Comparison of ENCODE assay signal across 8 mouse cellular contexts in genomic region chr2:180588736-180589122, GRCm38 (mm10). TPM values are rescaled to one million over a fixed set of nuclear protein-coding genes. Genes with fewer than 3 reads are reported as not detected.
A peak's percentile ranks its signal among the peaks of the same experiment; 100 is the strongest.
DNase-seq lines count a peak whose midpoint lies in the region; ATAC-seq and TF ChIP-seq lines count a peak whose summit lies in the region.

No protein-coding gene starts in this region.

- H3K9me3 ChIP-seq in ES-Bruce4 (replicated peaks; ENCODE audit: control insufficient read depth, insufficient read depth, low read length, poor library complexity, severe bottlenecking) = no peaks in the 10 kb centered on the region
- no peaks in the 10 kb centered on the region for H3K9me3 ChIP-seq in forebrain, embryonic 15.5 days

- no peaks in the 10 kb centered on the region; the same call in 1 of the 2 replicates for H3K36me3 ChIP-seq in heart, adult 2 months (ENCODE audit: control insufficient read depth, insufficient read depth, low read length)
- H3K36me3 ChIP-seq in ES-Bruce4 (ENCODE audit: control insufficient read depth, insufficient read depth, low read length, poor library complexity, severe bottlenecking) = peaks cover 18% of the 10 kb centered on the region
- peaks cover 47% of the 10 kb centered on the region for H3K36me3 ChIP-seq in forebrain, embryonic 15.5 days

- TF ChIP-seq CTCF in heart, adult 2 months (IDR thresholded peaks at IDR 0.05) = no peak
- no peak for TF ChIP-seq CTCF in ES-Bruce4 (IDR thresholded peaks at IDR 0.05; ENCODE audit: low read depth, low read length)

- DNase-seq in heart, adult 2 months = no peak
- no peak for DNase-seq in heart, postnatal 25 days (ENCODE audit: low spot score)
- no peak for DNase-seq in adrenal gland, postnatal 25 days
- DNase-seq in cerebellum, adult 8-10 months = no peak
- DNase-seq in cerebellum, adult 11-12 months = no peak

- TF ChIP-seq EP300 in heart, adult 2 months (IDR thresholded peaks at IDR 0.05; ENCODE audit: insufficient read depth, low read depth, low read length) = no peak
- no peak for TF ChIP-seq EP300 in ES-Bruce4 (IDR thresholded peaks at IDR 0.05; ENCODE audit: insufficient read depth, low read depth, low read length)

- peaks cover 4% of the 10 kb centered on the region; the same call in 1 of the 2 replicates for H3K79me2 ChIP-seq in heart, adult 2 months (replicated peaks; ENCODE audit: control insufficient read depth, insufficient read depth, low read length)

- 45% methylated on average over 6 of the region's 6 CpGs for WGBS in heart, adult 2 months
- 47% methylated on average over 6 of the region's 6 CpGs for WGBS in forebrain, embryonic 15.5 days

- ATAC-seq in forebrain, embryonic 15.5 days (replicated peaks) = peak; percentile 7; the same call in 1 of the 2 replicates
- ATAC-seq in megakaryocyte, adult 5-6 weeks (ENCODE audit: poor library complexity, severe bottlenecking) = peak; percentile 16

- peaks cover 4% of the 10 kb centered on the region for H3K4me1 ChIP-seq in heart, adult 2 months (ENCODE audit: control insufficient read depth, insufficient read depth, low read length)
- H3K4me1 ChIP-seq in ES-Bruce4 (ENCODE audit: control insufficient read depth, insufficient read depth, low read length) = no peaks in the 10 kb centered on the region
- peaks cover 32% of the 10 kb centered on the region for H3K4me1 ChIP-seq in forebrain, embryonic 15.5 days

- H3K27ac ChIP-seq in heart, adult 2 months = peak overlapping the region; percentile 93
- no peak overlapping the region for H3K27ac ChIP-seq in ES-Bruce4 (ENCODE audit: insufficient read depth, low read length)
- peak overlapping the region; percentile 95 for H3K27ac ChIP-seq in forebrain, embryonic 15.5 days (replicated peaks)

- no peaks in the 10 kb centered on the region for H3K27me3 ChIP-seq in heart, adult 2 months (ENCODE audit: control insufficient read depth, insufficient read depth, low read length)
- no peaks in the 10 kb centered on the region for H3K27me3 ChIP-seq in ES-Bruce4 (ENCODE audit: control insufficient read depth, insufficient read depth, low read length, poor library complexity, severe bottlenecking)
- H3K27me3 ChIP-seq in forebrain, embryonic 15.5 days = no peaks in the 10 kb centered on the region

- H3K4me2 ChIP-seq in forebrain, embryonic 15.5 days (replicated peaks) = peak overlapping the region; percentile 83

- intact Hi-C loops in heart, adult 2 months (cut with DNase I) = no loop called here
- intact Hi-C loops in heart, postnatal 25 days (cut with DNase I) = loop anchor here (10.0 kb wide), 1 partner anchor 314 kb away; the partner anchor contains the start of gene Cables2

- H3K9ac ChIP-seq in heart, adult 2 months (ENCODE audit: low read depth, low read length) = peak overlapping the region; percentile 100; the same call in 1 of the 2 replicates
- H3K9ac ChIP-seq in ES-Bruce4 (ENCODE audit: low read depth, poor library complexity, severe bottlenecking) = peak overlapping the region; percentile 34
- H3K9ac ChIP-seq in forebrain, embryonic 15.5 days (replicated peaks) = peak overlapping the region; percentile 96

- H3K4me3 ChIP-seq in heart, adult 2 months = peak overlapping the region; percentile 100
- H3K4me3 ChIP-seq in ES-Bruce4 (ENCODE audit: low read depth, low read length) = peak overlapping the region; percentile 67
- H3K4me3 ChIP-seq in forebrain, embryonic 15.5 days = peak overlapping the region; percentile 94

- TF ChIP-seq POLR2A in heart, adult 2 months (IDR thresholded peaks at IDR 0.05; ENCODE audit: insufficient read depth, low read depth, low read length) = no peak
- TF ChIP-seq POLR2A in ES-Bruce4 (IDR thresholded peaks at IDR 0.05; ENCODE audit: insufficient read depth, low read length) = no peak

RNA-seq across cellular contexts. Expression of gene Ogfr, which starts 0.3 kb away (rescaled TPM):
- 10 to 100 TPM; 29.7 to 35.3 TPM for total RNA-seq in heart, adult 2 months (2021)
- 23.4 and 42.0 TPM in 2 replicates for polyA plus RNA-seq in heart, adult 2 months (2012; rRNA removed)
- 10 to 100 TPM; 33.0 to 34.3 TPM for total RNA-seq in heart, postnatal 25 days (2021)
- polyA plus RNA-seq in ES-Bruce4 (2011; ENCODE audit: insufficient read depth, insufficient read length, low read depth, missing spikeins) = 47.3 and 56.6 TPM in 2 replicates
- 83.7 and 89.1 TPM in 2 replicates for polyA plus RNA-seq in forebrain, embryonic 15.5 days (2015; fragmentation: Nextera tagmentation; extraction: Ambion mirVana)
- 37.3 and 42.7 TPM in 2 replicates for total RNA-seq in megakaryocyte, adult 5-6 weeks (2015)
- total RNA-seq in megakaryocyte, adult 5-6 weeks (2017) = 62.2 and 64.9 TPM in 2 replicates
- 44.2 and 53.5 TPM in 2 replicates for total RNA-seq in adrenal gland, postnatal 25 days (2021)

RNA-seq across cellular contexts. Expression of gene Mrgbp, which starts 7.6 kb away (rescaled TPM):
- 10 to 100 TPM; 15.5 to 15.7 TPM for total RNA-seq in heart, adult 2 months (2021)
- 14.7 and 15.4 TPM in 2 replicates for polyA plus RNA-seq in heart, adult 2 months (2012; rRNA removed)
- 10 to 100 TPM; 14.4 to 14.6 TPM for total RNA-seq in heart, postnatal 25 days (2021)
- 20.3 and 22.3 TPM in 2 replicates for polyA plus RNA-seq in ES-Bruce4 (2011; ENCODE audit: insufficient read depth, insufficient read length, low read depth, missing spikeins)
- polyA plus RNA-seq in forebrain, embryonic 15.5 days (2015; fragmentation: Nextera tagmentation; extraction: Ambion mirVana) = 51.8 and 52.5 TPM in 2 replicates
- total RNA-seq in megakaryocyte, adult 5-6 weeks (2015) = 20.2 and 30.8 TPM in 2 replicates
- 21.8 and 23.2 TPM in 2 replicates for total RNA-seq in megakaryocyte, adult 5-6 weeks (2017)
- 17.7 and 22.3 TPM in 2 replicates for total RNA-seq in adrenal gland, postnatal 25 days (2021)

RNA-seq across cellular contexts. Expression of gene Col9a3, which starts 8.9 kb away (rescaled TPM):
- total RNA-seq in heart, adult 2 months (2021) = under 1 TPM in 1 of 2 experiments, not detected in 1; 0.29 TPM
- 0.29 and 0.57 TPM in 2 replicates for polyA plus RNA-seq in heart, adult 2 months (2012; rRNA removed)
- under 1 TPM; 0.14 to 0.62 TPM for total RNA-seq in heart, postnatal 25 days (2021)
- polyA plus RNA-seq in ES-Bruce4 (2011; ENCODE audit: insufficient read depth, insufficient read length, low read depth, missing spikeins) = 1.9 and 3.7 TPM in 2 replicates
- polyA plus RNA-seq in forebrain, embryonic 15.5 days (2015; fragmentation: Nextera tagmentation; extraction: Ambion mirVana) = 37.2 and 44.3 TPM in 2 replicates
- total RNA-seq in megakaryocyte, adult 5-6 weeks (2015) = 0.62 and 1.3 TPM in 2 replicates
- 0.16 and 0.51 TPM in 2 replicates for total RNA-seq in megakaryocyte, adult 5-6 weeks (2017)
- 0.70 and 1.0 TPM in 2 replicates for total RNA-seq in adrenal gland, postnatal 25 days (2021)

RNA-seq across cellular contexts. Expression of gene Tcfl5, which starts 53.8 kb away (rescaled TPM):
- total RNA-seq in heart, adult 2 months (2021) = not detected
- 0.12 and 0.18 TPM in 2 replicates for polyA plus RNA-seq in heart, adult 2 months (2012; rRNA removed)
- total RNA-seq in heart, postnatal 25 days (2021) = under 1 TPM in 1 of 2 experiments, not detected in 1; 0.17 TPM
- polyA plus RNA-seq in ES-Bruce4 (2011; ENCODE audit: insufficient read depth, insufficient read length, low read depth, missing spikeins) = 34.4 and 37.5 TPM in 2 replicates
- 0.29 and 0.50 TPM in 2 replicates for polyA plus RNA-seq in forebrain, embryonic 15.5 days (2015; fragmentation: Nextera tagmentation; extraction: Ambion mirVana)
- not detected in 2 replicates for total RNA-seq in megakaryocyte, adult 5-6 weeks (2015)
- not detected in 2 replicates for total RNA-seq in megakaryocyte, adult 5-6 weeks (2017)
- total RNA-seq in adrenal gland, postnatal 25 days (2021) = not detected in 2 replicates

Comparison
In these comparisons a context has a peak if more than half of its experiments do, and no peak if none do; other contexts are left out.
1. H3K9ac ChIP-seq: peak in every context shown above with its lines; median percentile 100 in heart, adult 2 months; 96 in forebrain, embryonic 15.5 days; 34 in ES-Bruce4.